Mouse (Mus musculus): ENCODE measurements at regions not wholly inside any gene's neighbourhood (a gene's known extent, or its start where the extent isn't known, plus 50 kb on each side); places are given as distances from the start of the nearest gene placed in this dataset.
"Not testable (repeated sequence)": the region's sequence is repeated elsewhere in the genome, so short reads cannot be mapped to it uniquely, and the experiment has no call there.

DNA sequence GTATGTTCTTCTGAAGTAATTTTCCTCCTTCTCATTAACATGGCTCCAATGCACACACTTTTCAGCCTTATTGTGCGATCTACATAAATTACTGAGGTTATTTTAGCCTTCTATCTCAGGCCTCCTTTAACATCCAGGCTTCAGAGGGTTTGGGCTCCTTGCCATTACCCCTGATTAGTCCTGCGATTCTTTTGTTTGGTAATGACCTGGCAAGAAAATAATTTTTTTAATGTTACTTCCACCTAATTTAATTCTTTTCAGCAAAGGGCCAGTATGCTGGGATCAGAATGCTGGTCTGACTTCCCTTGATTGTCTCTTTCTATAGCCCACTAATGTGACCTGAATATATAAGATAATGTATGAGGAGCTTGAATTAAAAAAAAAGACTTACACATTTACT, 739.4 kb downstream of the Tbl1xr1 start:
- DNase-seq (ENCODE audit: inconsistent ontology term), result peak; percentile 77

DNA sequence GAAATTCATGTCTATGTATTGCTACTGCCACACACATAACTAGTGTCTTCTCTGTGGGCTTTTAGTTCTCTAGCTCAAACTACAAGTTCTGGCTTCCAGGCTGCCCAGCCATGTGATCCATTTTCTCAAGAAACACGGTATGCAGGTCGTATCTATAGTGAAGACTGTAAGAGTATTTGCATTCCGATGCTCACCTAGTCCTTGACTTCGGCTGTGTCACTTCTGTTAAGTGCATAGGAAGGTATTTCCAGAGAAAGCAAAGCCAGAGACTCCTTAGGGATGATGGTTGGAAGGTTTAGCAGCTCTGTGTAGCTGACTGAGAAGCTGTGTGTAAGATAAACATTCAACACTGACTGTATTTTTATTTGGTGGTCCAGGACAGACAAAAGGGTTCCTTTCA, 750.0 kb downstream of the Tbl1xr1 start:
- no peak for DNase-seq (ENCODE audit: inconsistent ontology term)

DNA sequence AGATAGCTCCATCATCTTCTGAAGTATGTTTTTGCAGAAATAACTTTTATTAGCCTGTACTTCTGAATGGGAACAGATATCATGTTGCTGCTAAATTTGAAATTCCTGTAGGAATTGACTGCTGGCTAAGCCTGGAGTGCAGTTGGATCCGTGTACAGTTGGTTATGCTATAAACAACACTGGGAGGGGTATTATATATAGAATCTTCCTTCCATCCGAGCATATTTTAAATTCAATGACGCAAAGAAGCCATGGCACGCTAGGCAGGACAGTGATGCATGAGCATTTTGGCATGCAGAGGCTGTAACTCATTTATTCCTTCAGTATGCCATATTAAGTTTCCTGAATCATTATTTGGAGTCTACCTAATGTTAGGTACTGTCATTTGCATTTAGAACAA, 762.5 kb downstream of the Tbl1xr1 start:
- DNase-seq (ENCODE audit: inconsistent ontology term), result no peak

DNA sequence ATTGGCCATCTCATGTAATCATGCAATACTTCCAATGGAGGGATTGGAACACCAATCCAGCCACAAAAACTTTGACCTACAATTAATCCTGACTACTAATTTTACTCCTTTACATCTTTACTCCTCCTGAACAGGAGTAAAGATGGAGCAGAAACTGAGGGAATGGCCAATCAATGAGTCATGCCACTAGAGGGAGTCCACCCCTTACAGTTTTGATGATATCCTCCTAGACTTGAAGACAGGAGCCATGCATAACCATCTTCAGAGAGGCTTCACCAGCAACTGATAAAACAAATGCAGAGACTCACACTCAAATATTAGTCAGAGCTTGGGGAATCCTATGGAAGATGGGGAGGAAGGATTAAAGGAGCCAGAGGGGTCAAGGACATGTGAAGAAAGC, 774.0 kb downstream of the Tbl1xr1 start:
- DNase-seq (ENCODE audit: inconsistent ontology term), result no peak

DNA sequence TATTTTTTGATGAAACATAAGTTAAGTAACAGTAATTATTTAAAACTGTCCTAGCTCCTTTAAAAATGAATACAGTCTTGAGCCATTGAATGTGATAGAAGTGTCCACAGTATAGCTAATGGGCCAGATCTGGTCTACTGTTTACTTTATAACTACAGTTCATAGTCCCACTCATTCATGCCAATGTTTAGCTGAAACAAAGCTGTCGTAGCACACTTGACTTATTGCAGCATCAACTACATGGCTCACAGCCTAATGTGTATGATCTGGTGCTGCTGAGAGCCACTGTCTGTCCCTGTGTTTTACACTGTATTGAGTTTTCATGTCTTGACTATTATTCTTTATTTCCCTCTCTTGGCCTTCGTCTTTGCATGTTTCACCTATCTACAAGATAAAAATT, 787.1 kb downstream of the Tbl1xr1 start:
- DNase-seq (ENCODE audit: inconsistent ontology term), result no peak

DNA sequence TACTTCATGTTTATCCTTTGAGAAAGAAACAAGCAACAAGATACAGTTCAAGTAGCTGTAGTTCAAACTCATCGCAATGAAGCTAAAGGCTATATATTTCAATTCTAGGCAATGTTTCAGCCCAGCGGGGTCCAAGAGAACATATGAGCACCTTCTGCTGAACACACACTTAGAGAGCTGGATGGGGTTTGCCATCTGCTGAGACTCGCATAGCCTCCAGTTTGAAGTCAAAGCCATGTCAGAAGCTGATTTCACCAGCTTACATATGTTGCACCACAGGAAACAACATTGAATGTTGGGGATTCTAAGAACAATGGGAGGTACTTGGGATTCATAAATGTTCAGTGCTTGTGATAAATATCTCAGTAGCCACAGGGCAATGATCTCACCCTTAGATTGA, 801.4 kb downstream of the Tbl1xr1 start:
- DNase-seq (ENCODE audit: inconsistent ontology term), result no peak

DNA sequence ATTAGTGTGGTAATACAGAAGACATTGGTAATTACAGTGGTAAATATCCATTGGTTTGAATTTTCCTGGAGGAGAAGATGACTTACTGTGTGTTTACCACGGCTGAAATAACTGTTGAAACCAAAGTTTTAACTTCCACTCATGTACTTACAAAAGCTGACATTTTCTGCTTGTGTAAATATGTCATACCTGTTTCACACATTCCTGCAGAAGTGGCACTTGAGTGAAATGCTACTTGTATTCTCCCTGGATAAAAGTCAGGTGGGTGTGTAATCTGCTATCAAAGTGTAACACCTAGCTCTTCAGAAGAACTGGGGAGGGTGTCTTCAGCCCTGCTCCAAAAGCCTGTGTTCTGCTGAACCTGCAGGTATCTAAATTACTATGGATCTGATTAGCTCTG, 816.3 kb downstream of the Tbl1xr1 start:
- no peak for DNase-seq (ENCODE audit: inconsistent ontology term)

DNA sequence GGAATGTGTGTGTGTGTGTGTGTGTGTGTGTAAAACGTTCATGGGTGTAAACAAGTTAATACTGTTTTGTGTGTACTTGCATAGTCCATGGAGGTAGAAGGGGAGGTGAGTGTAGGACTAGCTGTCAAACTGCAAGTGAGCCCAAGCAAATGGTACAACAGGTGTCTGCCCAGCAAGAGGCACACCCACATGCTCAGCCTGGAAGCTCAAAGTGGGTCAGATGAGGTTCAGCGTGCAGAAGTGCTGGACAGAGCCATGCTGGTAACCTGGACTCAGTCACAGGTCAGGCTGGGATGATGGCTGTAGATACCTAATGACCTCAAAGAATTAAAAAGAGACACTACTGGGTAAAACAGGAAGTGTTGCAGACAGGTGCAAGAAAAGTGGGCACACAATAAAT, 821.2 kb downstream of the Tbl1xr1 start:
- no peak for DNase-seq (ENCODE audit: inconsistent ontology term)

DNA sequence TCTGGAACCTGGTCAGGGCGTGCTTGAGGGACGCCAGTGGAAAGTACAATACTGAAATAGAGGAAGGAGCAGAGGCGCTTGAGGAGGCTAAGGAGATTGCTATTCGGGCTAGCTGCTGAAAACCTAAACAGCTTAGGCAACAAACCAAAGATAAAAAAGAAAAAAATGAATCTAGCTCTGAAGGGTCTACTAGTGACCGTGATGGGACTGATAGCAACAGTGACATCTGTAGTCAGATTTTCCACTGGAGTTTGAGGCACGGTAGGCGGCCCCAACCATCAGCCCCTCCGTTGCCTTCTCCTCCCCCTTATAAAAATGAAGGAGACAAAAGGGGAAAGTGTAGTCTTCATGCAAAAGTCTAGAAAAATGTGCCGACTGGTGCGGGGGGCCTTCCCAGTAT, 824.5 kb downstream of the Tbl1xr1 start:
- no peak for DNase-seq (ENCODE audit: inconsistent ontology term)

DNA sequence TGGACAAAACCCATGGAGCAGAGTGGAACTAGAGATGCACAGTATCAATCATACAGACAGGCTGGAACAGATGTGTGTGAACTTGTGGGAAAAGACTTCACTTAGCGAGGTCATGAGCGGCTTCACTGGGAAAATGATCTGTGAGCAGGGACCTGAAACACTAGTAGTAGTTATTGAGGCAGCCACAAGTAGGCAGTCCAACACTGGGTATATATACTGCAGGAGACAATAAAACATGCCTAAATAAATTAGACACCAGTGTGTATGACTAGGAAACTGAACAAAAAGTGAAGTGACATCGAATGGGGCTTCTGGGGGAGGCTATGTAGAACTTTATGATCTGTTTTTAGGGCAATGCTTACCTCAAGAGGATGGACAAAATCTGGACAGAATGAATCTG, 852.5 kb downstream of the Tbl1xr1 start:
- no peak for DNase-seq (ENCODE audit: inconsistent ontology term)

DNA sequence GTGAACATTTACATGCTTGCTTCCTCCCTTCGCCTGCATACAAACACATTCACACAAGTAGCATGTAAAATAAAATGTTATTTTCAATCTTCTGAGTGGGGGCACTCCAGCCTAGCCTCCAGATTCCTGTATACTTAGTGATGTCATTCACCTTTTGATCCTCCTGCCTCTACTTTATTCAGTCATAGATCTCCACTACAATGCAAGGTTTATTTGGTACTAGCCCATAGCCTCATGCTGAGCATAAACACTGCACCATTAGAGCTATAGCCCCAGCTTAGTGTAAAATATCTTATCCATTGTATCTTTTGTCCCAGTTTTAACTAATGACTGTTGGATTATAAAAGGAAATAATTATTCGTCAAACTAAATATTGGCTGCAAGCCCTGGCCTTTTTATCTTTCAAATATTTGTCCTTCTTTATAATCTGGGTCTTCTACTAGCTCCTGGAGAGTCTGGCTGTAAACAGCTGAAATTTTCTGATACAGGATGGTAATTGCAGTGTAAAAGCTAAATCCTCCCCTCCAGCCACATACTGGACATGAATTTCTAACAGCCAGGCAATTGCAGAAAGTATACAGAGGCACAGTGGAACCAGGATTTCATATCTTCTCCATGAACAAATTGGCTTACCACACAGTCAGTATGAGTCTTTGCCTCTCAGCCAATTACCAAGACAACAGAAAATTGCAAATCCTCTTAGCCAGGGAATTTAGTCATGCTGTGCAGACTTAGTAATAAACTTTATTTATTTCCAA, 853.5 kb downstream of the Tbl1xr1 start:
- DNase-seq (ENCODE audit: inconsistent ontology term), result peak; percentile 71

DNA sequence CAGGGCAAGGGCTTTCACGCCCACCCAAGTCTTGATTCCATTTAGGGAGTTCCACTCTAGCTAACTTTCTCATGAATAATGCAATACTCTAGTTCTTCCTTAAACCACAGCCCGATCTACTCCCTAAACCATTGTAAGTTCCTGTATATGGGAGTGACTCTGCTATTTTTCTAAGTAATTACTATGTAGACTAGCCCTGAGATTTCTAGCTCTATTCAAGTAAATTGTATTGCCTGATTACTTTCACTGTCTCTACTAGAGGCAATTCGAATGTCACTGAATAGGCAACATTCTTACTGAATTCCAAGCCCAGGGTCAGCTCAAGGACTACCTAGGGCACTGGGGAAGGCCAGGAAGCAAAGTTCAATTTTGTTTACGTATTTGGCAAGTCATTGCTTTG, 869.2 kb downstream of the Tbl1xr1 start:
- not testable (repeated sequence) for DNase-seq (ENCODE audit: inconsistent ontology term)

DNA sequence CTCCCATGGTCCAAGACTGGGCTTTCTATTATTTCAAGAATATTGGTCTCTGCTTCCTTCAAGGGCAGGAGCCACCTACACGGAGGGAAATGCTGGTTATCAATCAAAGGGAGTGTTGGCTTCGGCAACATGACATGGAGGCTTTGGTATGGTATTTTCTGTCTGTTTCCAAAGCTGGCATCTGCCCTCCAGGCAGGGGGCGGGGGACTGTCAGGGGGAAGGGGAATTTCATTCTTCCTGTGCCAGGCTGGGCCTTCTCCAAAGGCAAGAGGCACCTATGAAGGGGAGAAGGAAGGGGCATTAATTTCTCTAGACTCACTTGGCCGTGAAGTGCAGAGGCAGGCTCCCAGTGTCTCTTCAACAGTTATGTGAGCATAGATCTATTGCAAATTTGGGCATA, 870.7 kb downstream of the Tbl1xr1 start:
- DNase-seq (ENCODE audit: inconsistent ontology term), result no peak

DNA sequence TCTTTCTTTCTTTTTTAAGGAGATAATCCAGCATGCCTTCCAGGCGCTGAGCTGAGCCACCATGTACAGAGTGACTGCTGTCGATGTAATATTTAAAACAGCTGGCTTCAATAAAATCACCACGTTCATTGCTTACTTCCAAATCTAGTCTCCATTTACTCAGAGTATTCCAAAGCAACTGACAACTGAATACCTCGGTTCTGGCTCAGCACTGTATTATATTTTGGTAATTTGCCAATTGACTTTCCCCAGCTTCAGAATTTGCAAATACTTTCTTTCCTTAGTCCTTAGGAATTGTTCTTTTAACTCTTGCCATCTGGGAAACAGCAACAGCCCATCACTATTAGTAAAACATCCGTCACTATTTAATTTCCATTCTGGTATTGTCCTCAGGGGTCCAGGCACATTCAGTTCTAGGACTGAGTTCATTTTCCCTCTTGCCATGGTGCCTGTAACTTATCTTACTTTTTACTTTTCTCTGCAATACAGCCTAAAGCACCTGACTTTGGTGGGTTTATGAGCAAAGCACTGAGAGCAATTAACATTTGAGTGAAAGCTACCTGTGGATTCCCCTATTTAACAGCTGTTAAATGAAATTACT, 871.8 kb downstream of the Tbl1xr1 start:
- DNase-seq (ENCODE audit: inconsistent ontology term), result no peak

DNA sequence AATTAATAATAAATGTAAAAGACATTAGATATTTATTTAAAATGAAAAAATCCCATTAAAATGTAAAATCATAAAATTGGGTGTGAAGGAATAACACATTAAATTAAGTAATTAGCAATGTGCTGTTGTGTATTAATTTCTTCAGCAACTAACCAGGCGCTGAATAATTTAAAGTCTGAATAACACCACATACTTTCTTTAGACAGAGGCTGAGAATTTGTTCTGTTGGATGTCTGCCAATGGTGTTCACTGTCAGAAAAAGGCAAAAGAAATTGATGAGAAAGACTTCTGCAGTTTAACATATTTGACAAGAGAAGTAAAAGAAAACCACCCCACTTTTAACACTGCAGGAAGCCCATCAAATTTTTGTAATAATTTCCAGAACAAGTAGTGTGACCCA, 881.0 kb downstream of the Tbl1xr1 start:
- peak; percentile 78 for DNase-seq (ENCODE audit: inconsistent ontology term)

DNA sequence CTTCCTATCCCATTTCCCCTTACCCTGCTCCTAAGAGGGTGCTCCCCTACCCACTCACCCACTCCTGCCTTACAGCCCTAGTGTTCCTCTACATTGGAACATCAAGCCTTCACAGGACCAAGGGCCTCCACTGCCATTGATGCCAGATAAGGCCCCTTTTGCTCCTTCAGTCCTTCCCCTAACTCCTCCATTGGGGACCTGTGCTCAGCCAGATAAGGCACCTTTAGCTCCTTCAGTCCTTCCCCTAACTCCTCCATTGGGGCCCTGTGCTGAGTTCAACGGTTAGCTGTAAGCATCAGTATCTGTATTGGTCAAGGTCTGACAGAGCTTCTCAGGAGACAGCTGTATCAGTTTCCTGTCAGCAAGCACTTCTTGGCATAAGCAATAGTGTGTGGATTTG, 896.2 kb downstream of the Tbl1xr1 start:
- DNase-seq (ENCODE audit: inconsistent ontology term), result no peak

DNA sequence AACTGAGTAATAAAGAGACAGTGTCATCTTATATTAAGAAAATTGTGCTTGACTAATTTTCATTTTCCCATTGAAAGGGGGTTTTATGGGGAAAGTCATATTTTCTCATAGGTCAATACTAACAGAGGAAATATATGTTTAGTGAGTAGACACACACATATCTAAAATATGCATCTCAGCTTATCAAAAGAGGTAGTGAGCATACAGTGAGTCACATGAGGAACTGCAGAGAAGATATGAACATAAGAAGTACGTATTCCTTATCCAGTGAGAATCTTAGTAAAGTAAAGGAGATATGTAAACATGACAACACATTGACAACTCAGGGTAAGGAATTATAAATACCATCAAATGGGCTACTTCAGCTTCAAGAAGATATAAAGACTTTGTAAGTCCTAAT, 900.3 kb downstream of the Tbl1xr1 start:
- DNase-seq (ENCODE audit: inconsistent ontology term), result no peak

DNA sequence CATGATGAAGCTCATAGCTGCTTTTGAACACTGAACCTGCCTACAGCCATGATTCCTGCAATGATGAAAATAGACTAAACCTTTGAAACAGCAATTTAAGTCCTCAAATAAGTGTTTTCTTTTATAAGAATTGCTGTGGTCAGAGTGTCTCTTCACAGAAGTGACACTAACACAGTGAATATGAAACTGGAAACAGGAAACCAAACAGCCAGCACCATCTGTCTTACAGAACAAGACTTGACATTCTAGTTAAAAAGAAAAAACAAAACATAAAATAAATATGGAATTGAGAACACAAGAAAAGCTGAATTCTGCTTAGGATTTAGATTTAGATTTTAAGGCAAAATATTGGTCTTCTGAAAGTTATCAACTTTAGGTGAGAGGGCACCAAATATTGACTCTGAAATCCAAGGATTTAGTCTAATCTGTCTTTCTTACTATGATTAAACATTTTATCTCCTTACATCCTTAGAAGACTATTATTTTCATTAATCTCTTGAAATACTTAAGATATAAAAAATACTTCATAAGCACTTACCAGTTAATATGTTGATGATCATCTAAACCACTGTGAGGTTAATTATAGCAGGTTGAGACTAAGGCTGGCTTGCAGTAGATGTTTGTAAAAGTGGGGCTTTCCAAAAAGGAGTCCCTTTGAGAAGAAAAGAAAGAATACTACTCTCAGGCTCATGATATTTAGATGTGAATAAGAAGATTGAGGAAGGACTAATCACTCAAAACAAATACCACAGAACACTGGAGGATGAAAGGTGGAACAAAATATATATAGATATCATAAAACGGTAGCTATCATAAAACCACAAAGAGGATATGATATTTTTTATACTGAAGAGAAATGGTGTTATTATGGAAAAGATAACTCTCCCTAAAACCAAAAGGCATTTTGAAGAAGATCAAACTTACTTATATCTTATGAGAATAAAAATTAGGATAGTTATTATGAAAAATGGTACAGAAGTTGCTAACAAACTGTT, 903.7 kb downstream of the Tbl1xr1 start:
- no peak for DNase-seq (ENCODE audit: inconsistent ontology term)

DNA sequence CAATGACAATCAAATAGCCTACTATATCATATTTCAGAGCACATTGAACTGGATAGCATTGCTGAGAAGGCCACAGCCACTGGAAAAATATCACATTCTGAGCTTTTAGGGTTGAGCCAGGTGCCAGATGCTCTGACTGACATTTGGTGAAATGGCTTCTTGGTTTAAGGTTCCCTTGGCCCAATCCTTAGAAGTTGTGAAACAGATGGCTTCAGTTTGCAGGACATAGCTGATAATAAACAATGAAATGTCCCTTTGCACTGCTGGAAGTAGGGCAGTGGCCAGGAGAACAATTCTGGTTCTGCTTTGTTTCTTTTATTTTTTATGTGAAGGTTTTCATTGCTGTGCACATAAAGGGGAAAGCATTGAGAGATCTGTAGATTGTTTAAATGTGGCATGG, 906.0 kb downstream of the Tbl1xr1 start:
- no peak for DNase-seq (ENCODE audit: inconsistent ontology term)

DNA sequence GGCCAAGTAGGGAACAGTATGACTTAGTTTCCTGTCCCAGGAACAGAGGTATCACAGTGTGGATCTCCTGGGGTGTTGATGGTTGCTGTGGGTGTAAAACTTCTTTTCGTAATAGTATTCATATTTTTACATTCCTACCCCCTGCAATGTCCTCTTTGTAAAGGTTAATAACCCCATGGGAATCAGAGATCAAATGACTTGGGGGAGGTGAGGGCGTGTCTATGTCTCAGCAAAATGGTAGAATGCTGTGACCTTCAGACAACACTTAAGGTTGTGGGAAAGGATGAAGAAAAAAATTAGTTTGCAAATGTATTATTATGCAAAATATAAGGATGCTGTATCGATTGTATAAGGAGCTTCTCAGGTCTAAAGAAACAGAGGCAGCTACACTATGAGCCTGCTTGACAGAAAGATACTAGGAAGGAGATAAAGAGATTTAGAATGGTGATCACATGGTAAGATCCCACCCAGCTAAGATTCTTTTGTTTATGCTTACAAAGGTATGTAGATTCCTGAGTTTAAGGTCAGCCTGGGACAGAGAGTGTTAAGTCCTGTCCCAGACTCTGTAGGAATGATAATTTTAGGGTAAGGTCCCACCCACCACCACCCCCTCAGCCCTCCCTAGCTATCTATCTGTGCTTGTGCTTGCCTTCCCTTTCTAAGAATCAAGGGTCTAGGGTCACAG, 913.8 kb downstream of the Tbl1xr1 start:
- no peak for DNase-seq (ENCODE audit: inconsistent ontology term)

DNA sequence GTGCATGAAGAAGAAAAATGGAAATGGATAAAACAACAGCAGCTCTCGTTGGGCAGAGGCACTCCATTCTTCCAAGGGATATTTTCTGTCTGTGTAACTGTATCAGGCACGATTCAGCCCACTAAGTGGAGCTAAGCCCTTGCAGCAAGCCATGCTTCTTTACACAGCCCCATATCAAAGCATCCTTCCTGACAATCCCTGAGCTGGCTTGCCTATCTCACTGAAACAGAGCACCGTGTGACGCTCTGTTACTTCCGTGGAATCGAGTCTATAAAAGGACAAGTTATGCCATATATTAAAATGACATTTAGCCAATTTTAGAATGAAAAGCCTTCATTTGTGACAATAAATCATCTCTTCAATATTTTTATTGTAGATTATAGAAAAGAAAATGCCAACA, 918.8 kb downstream of the Tbl1xr1 start:
- no peak for DNase-seq (ENCODE audit: inconsistent ontology term)

DNA sequence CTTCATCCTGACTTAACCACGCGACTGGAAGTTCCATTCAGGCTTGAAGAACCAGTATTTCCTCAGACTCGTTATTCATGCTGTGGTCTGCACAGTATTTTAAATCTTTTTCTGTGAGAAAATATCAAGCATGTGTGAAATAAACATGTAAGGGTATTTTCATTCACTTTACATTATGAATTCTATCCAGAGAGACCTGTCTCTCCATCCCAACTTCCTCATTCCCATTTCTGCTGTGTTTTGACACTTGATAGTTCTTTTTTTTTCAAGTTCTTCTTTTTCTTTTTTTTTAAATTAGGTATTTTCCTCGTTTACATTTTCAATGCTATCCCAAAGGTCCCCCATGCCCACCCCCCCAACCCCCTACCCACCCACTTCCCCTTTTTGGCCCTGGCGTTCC, 919.4 kb downstream of the Tbl1xr1 start:
- no peak for DNase-seq (ENCODE audit: inconsistent ontology term)
